Mouse (Mus musculus): ENCODE measurements around the gene Prps1. TPM values are rescaled to one million over a fixed set of nuclear protein-coding genes. Genes with fewer than 3 reads are reported as not detected.
"Not testable (repeated sequence)": the region's sequence is repeated elsewhere in the genome, so short reads cannot be mapped to it uniquely, and the experiment has no call there.

Prps1 gene
- polyA plus RNA-seq, 1 experiment from 2014 or later = 57.4 TPM

DNA sequence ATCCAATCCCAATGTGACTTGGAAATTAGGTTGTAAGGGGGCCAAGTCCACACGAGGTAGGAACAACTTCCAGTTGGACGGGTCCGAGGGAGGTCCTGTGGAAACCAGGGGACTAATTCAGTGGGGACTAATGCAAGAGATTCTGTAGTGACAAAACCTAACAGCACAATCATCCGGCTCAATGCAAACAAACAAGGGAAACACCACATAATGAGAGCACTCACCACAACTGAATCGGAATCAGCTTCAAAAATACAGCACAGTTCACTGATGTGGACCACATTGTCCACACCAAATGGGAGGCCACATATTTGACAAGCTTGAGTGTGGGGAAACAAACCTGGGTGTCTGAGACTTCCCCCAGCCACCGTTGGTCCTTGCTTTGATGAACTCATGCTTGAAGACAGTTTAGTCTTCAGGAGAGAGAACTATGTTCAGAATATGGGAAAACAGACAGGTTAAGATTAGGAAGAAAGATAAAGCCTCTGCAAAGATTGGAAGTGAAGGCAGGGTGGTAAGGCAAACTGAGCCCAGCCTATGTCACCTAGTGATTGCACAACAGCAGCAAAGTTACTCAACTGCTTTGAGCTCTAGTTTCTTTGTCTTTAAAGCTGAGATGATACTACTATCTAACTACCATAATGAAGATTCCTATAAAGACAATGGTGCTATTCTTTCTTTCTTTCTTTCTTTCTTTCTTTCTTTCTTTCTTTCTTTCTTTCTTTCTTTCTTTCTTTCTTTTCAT, 50.2 kb downstream of the Prps1 start:
- H3K27me3 ChIP-seq (ENCODE audit: control insufficient read depth, insufficient read depth, low read length) = no peaks in the 10 kb centered on the region
- H3K4me2 ChIP-seq (ENCODE audit: low read depth, low read length) = no peak overlapping the region
- no peak overlapping the region for H3K4me3 ChIP-seq (ENCODE audit: low read length)
- H3K9ac ChIP-seq (ENCODE audit: low read length) = no peak overlapping the region
- no peak for ATAC-seq (replicated peaks; ENCODE audit: extremely low read depth, insufficient read depth, low FRiP score)
- no peak overlapping the region for H3K27ac ChIP-seq (ENCODE audit: low read length)
- H3K9me3 ChIP-seq (replicated peaks; ENCODE audit: control insufficient read depth, low read length) = no peaks in the 10 kb centered on the region
- 78% methylated on average over 6 of the region's 6 CpGs for WGBS
- peaks cover 5% of the 10 kb centered on the region for H3K4me1 ChIP-seq (ENCODE audit: control insufficient read depth, insufficient read depth, low read length)
- H3K36me3 ChIP-seq (ENCODE audit: control insufficient read depth, insufficient read depth) = no peaks in the 10 kb centered on the region

- Histone ChIP-seq H3K4me1 (ENCODE audit: control insufficient read depth, insufficient read depth, low read length) (0 out of 2 replicates have a peak, but pooled peaks cover 2% of the 10 kb centered on the region), H3K36me3 (ENCODE audit: control insufficient read depth, insufficient read depth) (no peaks in the 10 kb centered on the region), H3K4me3 (ENCODE audit: low read length) (no peak overlapping the region), H3K9ac (ENCODE audit: low read length) (no peak overlapping the region), H3K27me3 (ENCODE audit: control insufficient read depth, insufficient read depth, low read length) (no peaks in the 10 kb centered on the region), H3K27ac (ENCODE audit: low read length) (no peak overlapping the region), H3K4me2 (ENCODE audit: low read depth, low read length) (no peak overlapping the region), H3K9me3 (replicated peaks; ENCODE audit: control insufficient read depth, low read length) (no peaks in the 10 kb centered on the region)
- ATAC-seq (replicated peaks; ENCODE audit: extremely low read depth, insufficient read depth, low FRiP score) = no peak
- 71% methylated on average over 1 of the region's 1 CpGs for WGBS
These were observed 51.0 kb downstream of the Prps1 start for GRCm38 (mm10) chrX:140507377-140507776.

DNA sequence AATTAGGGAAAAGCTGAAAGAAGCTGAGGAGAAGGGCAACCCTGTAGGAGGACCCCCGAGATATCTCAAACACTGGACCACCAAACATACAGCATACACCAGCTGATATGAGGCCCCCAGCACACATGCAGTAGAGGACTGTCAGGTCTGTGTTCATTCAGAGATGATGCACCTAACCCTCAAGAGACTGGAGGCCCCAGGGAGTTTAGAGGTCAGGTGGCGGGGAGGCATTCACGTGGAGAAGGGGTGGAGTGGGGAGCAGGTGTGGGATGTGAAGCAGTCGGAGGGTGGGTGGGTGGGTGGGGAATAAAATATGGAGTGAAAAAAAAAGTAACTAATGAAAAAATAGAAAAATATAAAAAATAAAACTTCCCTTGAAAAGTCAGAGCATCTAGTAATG, 52.4 kb downstream of the Prps1 start:
- not testable (repeated sequence) for H3K9ac ChIP-seq (ENCODE audit: low read length); H3K27ac ChIP-seq (ENCODE audit: low read length); H3K4me2 ChIP-seq (ENCODE audit: low read depth, low read length); H3K36me3 ChIP-seq (ENCODE audit: control insufficient read depth, insufficient read depth); H3K4me3 ChIP-seq (ENCODE audit: low read length); H3K4me1 ChIP-seq (ENCODE audit: control insufficient read depth, insufficient read depth, low read length); H3K27me3 ChIP-seq (ENCODE audit: control insufficient read depth, insufficient read depth, low read length); H3K9me3 ChIP-seq (replicated peaks; ENCODE audit: control insufficient read depth, low read length); ATAC-seq (replicated peaks; ENCODE audit: extremely low read depth, insufficient read depth, low FRiP score)
- WGBS = 92% methylated on average over 4 of the region's 4 CpGs

DNA sequence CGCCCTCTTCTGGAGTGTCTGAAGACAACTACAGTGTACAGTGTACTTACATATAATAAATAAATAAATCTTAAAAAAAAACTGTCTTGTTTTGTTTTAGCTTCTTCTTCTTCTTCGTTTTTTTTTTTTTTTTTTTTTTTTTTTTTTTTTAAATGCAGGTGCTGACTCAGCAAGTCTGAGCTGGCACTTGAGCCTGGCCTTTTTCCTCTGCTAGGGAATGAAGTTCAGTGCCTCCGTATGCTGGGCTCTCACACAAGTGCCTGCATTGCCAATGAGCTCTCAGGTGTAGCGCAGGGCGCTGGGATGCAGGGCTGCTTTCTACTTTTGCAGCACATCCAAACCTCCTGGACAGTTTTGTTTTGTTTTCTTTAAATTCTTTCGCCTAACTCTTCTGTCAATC, 53.4 kb downstream of the Prps1 start:
- Histone ChIP-seq H3K27me3 (ENCODE audit: control insufficient read depth, insufficient read depth, low read length) (no peaks in the 10 kb centered on the region; the same call in 1 of the 2 replicates), H3K27ac (ENCODE audit: low read length) (no peak overlapping the region), H3K36me3 (ENCODE audit: control insufficient read depth, insufficient read depth) (no peaks in the 10 kb centered on the region), H3K9ac (ENCODE audit: low read length) (no peak overlapping the region), H3K4me3 (ENCODE audit: low read length) (no peak overlapping the region), H3K9me3 (replicated peaks; ENCODE audit: control insufficient read depth, low read length) (no peaks in the 10 kb centered on the region), H3K4me2 (ENCODE audit: low read depth, low read length) (no peak overlapping the region), H3K4me1 (ENCODE audit: control insufficient read depth, insufficient read depth, low read length) (no peaks in the 10 kb centered on the region)
- ATAC-seq (replicated peaks; ENCODE audit: extremely low read depth, insufficient read depth, low FRiP score) = no peak
- WGBS = 60% methylated on average over 6 of the region's 6 CpGs

DNA sequence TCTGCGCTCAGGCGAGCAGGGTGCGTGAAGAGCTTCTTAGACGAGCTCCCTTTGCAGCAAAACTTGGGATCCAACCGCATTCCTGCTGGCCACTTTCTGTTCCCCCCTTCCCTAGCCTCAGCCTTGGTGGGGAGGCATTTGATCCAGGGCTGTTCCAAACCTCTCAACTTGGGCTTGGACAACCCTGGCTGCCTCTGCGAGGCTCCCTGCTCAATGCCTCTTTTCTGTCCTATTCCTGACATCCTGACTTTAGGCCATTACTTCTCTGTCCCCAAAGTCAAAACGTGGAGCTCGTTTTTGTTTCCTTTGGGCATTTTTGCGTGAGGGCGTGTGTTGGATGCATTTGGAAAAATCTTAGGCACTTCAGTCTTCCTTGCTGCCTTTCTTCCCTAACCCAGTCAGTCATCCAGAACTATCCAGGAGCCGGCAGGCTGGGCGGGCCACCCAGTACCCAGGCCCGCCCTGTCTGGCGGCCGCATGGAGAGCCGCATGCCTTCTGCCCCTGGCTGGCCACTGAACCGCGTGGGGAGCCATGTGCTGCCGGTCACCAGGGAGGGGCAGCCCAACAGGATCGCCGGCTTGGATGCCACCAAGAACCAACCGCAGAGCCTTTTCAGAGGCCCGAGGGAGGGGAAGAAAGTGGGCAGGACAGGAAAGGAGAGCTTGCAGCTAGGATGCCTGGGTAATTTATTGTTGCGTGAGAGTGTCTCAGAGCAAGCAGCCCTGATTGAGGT, 54.5 kb downstream of the Prps1 start:
- H3K4me1 ChIP-seq (ENCODE audit: control insufficient read depth, insufficient read depth, low read length) = no peaks in the 10 kb centered on the region
- no peaks in the 10 kb centered on the region; the same call in 1 of the 2 replicates for H3K27me3 ChIP-seq (ENCODE audit: control insufficient read depth, insufficient read depth, low read length)
- H3K4me2 ChIP-seq (ENCODE audit: low read depth, low read length) = peak overlapping the region; percentile 54
- peak; percentile 76; the same call in 1 of the 2 replicates for ATAC-seq (replicated peaks; ENCODE audit: extremely low read depth, insufficient read depth, low FRiP score)
- peak overlapping the region; percentile 59 for H3K9ac ChIP-seq (ENCODE audit: low read length)
- peak overlapping the region; percentile 27 for H3K4me3 ChIP-seq (ENCODE audit: low read length)
- no peak overlapping the region for H3K27ac ChIP-seq (ENCODE audit: low read length)
- no peaks in the 10 kb centered on the region for H3K9me3 ChIP-seq (replicated peaks; ENCODE audit: control insufficient read depth, low read length)
- no peaks in the 10 kb centered on the region for H3K36me3 ChIP-seq (ENCODE audit: control insufficient read depth, insufficient read depth)
- whole genome bisulfite sequencing = 41% methylated on average over 24 of the region's 24 CpGs

DNA sequence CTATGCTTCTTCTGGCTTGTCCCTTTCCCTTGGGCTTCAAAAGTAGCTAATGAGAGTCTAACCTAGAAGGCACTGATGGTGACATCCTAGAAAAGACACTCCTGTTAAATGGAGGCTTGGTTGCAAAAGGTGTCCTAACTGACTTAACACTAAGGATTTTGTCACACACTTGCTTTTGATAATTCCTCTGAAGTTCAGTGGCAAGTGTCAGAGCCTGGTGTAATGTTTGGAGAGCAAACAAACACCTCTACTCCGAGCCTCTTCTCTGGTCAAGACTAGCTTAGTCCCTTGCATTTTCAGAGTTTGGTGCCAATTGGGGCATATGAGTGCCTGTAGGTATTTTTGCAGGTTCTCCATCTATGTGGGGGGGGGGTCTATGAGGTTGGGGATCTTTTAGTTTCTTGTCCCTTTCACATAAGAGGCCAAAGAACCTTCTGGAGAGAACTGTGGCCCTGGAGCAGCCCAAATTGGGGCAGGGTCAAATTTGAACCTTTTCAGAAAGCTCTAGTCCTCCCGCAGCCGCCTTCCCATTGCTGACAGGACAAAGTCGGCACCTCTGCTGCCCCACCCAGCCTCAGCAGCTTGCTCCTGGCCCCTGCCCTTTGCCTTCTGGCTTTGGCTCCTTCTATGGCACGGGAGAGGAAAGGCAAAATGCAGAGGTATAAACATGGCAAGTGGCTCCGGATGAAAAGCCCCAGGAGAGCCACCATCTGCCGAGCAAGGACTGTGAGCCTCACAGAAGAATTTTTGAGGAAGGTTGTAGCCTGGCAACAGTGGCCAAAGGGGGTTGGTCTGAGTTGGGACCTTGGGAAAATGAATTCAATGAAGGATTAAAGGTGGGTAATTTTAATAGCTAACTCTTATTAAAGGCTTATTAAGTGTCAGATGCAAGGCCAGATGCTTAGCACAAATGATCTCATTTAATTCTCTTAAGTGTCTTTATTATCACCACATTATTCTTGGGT, 55.6 kb downstream of the Prps1 start:
- H3K4me2 ChIP-seq (ENCODE audit: low read depth, low read length) = no peak overlapping the region
- H3K9me3 ChIP-seq (replicated peaks; ENCODE audit: control insufficient read depth, low read length) = no peaks in the 10 kb centered on the region
- H3K4me3 ChIP-seq (ENCODE audit: low read length) = no peak overlapping the region
- H3K36me3 ChIP-seq (ENCODE audit: control insufficient read depth, insufficient read depth) = no peaks in the 10 kb centered on the region
- H3K9ac ChIP-seq (ENCODE audit: low read length) = no peak overlapping the region
- H3K27me3 ChIP-seq (ENCODE audit: control insufficient read depth, insufficient read depth, low read length) = no peaks in the 10 kb centered on the region; the same call in 1 of the 2 replicates
- no peak overlapping the region for H3K27ac ChIP-seq (ENCODE audit: low read length)
- no peak for ATAC-seq (replicated peaks; ENCODE audit: extremely low read depth, insufficient read depth, low FRiP score)
- H3K4me1 ChIP-seq (ENCODE audit: control insufficient read depth, insufficient read depth, low read length) = no peaks in the 10 kb centered on the region
- WGBS = 76% methylated on average over 7 of the region's 7 CpGs

DNA sequence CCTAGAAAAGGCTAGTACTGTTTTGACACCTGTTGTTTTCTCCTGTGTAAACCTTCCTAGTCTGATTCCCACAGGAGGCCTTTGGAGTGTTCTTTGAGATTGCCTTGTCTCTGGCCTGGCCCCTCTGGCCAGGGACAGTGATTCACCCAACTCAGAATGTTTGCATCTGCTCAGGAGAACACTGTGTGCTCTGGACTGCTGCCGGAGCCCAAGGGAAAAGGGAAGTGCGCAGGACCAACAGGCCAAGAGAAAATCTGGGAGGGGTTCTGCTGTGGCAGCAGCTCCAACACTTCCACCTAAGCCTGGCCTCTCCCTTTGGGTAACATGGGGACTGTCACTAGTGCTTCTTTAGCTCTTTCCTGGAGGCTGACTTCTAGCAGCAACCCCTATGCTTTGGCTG, 57.0 kb downstream of the Prps1 start:
- no peaks in the 10 kb centered on the region for H3K9me3 ChIP-seq (replicated peaks; ENCODE audit: control insufficient read depth, low read length)
- no peak overlapping the region for H3K4me2 ChIP-seq (ENCODE audit: low read depth, low read length)
- no peaks in the 10 kb centered on the region for H3K4me1 ChIP-seq (ENCODE audit: control insufficient read depth, insufficient read depth, low read length)
- no peak overlapping the region for H3K27ac ChIP-seq (ENCODE audit: low read length)
- WGBS = 92% methylated on average over 2 of the region's 2 CpGs
- ATAC-seq (replicated peaks; ENCODE audit: extremely low read depth, insufficient read depth, low FRiP score) = no peak
- H3K27me3 ChIP-seq (ENCODE audit: control insufficient read depth, insufficient read depth, low read length) = no peaks in the 10 kb centered on the region; the same call in 1 of the 2 replicates
- H3K4me3 ChIP-seq (ENCODE audit: low read length) = no peak overlapping the region
- no peaks in the 10 kb centered on the region for H3K36me3 ChIP-seq (ENCODE audit: control insufficient read depth, insufficient read depth)
- no peak overlapping the region for H3K9ac ChIP-seq (ENCODE audit: low read length)

GRCm38 (mm10) chrX:140518351-140518750, 61.9 kb downstream of the Prps1 start:
- H3K36me3 ChIP-seq (ENCODE audit: control insufficient read depth, insufficient read depth) = no peaks in the 10 kb centered on the region
- H3K4me3 ChIP-seq (ENCODE audit: low read length) = no peak overlapping the region
- H3K9ac ChIP-seq (ENCODE audit: low read length) = no peak overlapping the region
- H3K9me3 ChIP-seq (replicated peaks; ENCODE audit: control insufficient read depth, low read length) = no peaks in the 10 kb centered on the region
- no peak overlapping the region for H3K27ac ChIP-seq (ENCODE audit: low read length)
- no peaks in the 10 kb centered on the region for H3K4me1 ChIP-seq (ENCODE audit: control insufficient read depth, insufficient read depth, low read length)
- no peak overlapping the region for H3K4me2 ChIP-seq (ENCODE audit: low read depth, low read length)
- no peaks in the 10 kb centered on the region; the same call in 1 of the 2 replicates for H3K27me3 ChIP-seq (ENCODE audit: control insufficient read depth, insufficient read depth, low read length)
- ATAC-seq (replicated peaks; ENCODE audit: extremely low read depth, insufficient read depth, low FRiP score) = no peak
- 84% methylated on average over 8 of the region's 8 CpGs for WGBS

Measured in heart, embryonic 16.5 days (tissue).